Mouse (Mus musculus) right cerebral cortex, postnatal 25 days (tissue): Measurements from ENCODE around the gene Tceal8.

Experiments used
- DNase-seq: peaks from one replicate; pipeline ENCODE4 v3.0.0; 2022

Tceal8 gene

DNA sequence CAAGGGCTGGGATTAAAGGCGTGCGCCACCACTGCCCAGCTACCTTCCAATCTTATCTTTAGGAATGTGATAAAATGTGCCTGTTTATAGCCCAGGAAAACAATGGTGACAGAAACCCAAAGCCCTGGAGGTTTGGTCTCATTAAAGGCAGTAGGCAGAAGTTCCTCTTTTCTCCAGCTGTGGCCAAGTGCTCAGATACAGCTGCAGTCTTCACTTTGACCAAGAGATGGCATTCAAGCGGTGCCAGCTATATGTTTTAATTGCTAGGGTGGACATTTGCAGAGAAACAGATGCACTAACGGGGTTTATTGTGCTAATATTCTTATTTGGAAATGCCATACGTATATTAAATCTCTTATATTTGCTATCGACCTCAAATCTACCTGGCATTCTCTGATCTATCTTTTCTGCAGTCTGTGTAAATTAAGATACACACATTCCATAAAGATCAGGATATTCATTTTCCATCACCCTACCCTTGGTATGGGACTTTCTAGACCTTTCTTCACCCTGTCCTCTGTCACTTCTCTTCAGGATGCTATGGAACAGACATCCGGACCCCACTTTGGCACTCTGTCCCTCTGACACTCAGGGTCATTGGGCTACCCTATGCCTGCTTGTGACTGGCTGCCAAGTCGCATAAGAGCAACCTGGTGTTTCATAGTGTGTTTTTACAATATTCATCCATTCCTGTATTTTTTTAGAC is 45.0 kb downstream of the Tceal8 start:
- no peak for DNase-seq
